ENCODE assay signal across 16 mouse cellular contexts in genomic region chr9:41451738-41452137, GRCm38 (mm10).
DNase-seq lines count a peak whose midpoint lies in the region; ATAC-seq and TF ChIP-seq lines count a peak whose summit lies in the region.
"Had no signal": no experiment of that assay in that cellular context is flagged by ENCODE, and none has a peak within 500 bp of the region (broad histone marks: within the 10 kb centered on the region; RNA-seq: fewer than 3 reads in every experiment).

No protein-coding gene starts in this region.

- no peaks in the 10 kb centered on the region for H3K9me3 ChIP-seq in forebrain, embryonic 10.5 days
- no peaks in the 10 kb centered on the region for H3K9me3 ChIP-seq in forebrain, postnatal 0 days (ENCODE audit: low read length)
- no peaks in the 10 kb centered on the region for H3K9me3 ChIP-seq in midbrain, embryonic 10.5 days (replicated peaks)
- no peaks in the 10 kb centered on the region for H3K9me3 ChIP-seq in midbrain, postnatal 0 days (ENCODE audit: low read length)
- H3K9me3 ChIP-seq in neural tube, embryonic 15.5 days (replicated peaks), result no peaks in the 10 kb centered on the region

- H3K9ac ChIP-seq in forebrain, postnatal 0 days, result no peak overlapping the region
- no peak overlapping the region for H3K9ac ChIP-seq in midbrain, postnatal 0 days (replicated peaks; ENCODE audit: low read length, poor library complexity, severe bottlenecking)
- H3K9ac ChIP-seq in neural tube, embryonic 15.5 days (replicated peaks), result no peak overlapping the region

- no peak for TF ChIP-seq CTCF in forebrain, postnatal 0 days (IDR thresholded peaks at IDR 0.05; ENCODE audit: low read depth)
- no peak for TF ChIP-seq CTCF in midbrain, postnatal 0 days (IDR thresholded peaks at IDR 0.05)

- no peaks in the 10 kb centered on the region for H3K36me3 ChIP-seq in forebrain, embryonic 10.5 days (replicated peaks)
- no peaks in the 10 kb centered on the region for H3K36me3 ChIP-seq in forebrain, postnatal 0 days (ENCODE audit: insufficient read depth)
- peaks cover 24% of the 10 kb centered on the region for H3K36me3 ChIP-seq in midbrain, embryonic 10.5 days
- no peaks in the 10 kb centered on the region for H3K36me3 ChIP-seq in midbrain, postnatal 0 days (ENCODE audit: insufficient read depth, low read length)
- no peaks in the 10 kb centered on the region for H3K36me3 ChIP-seq in neural tube, embryonic 15.5 days

- 83% methylated on average over 3 of the region's 3 CpGs for WGBS in forebrain, embryonic 10.5 days
- 50% methylated on average over 3 of the region's 3 CpGs for WGBS in forebrain, postnatal 0 days
- WGBS in midbrain, embryonic 10.5 days, result 75% methylated on average over 3 of the region's 3 CpGs
- WGBS in midbrain, postnatal 0 days, result 52% methylated on average over 3 of the region's 3 CpGs
- 50% methylated on average over 3 of the region's 3 CpGs for WGBS in neural tube, embryonic 15.5 days

- H3K4me2 ChIP-seq in forebrain, postnatal 0 days (ENCODE audit: low read depth), result no peak overlapping the region
- no peak overlapping the region for H3K4me2 ChIP-seq in midbrain, postnatal 0 days (ENCODE audit: low read depth, low read length, poor library complexity, severe bottlenecking)
- no peak overlapping the region for H3K4me2 ChIP-seq in neural tube, embryonic 15.5 days

- no peak for DNase-seq in forebrain, embryonic 10.5 days (ENCODE audit: extremely low spot score, low spot score)
- DNase-seq in forebrain, postnatal 0 days, result no peak
- DNase-seq in heart, postnatal 4 days, result peak; percentile 27
- DNase-seq in heart, adult 9 months (ENCODE audit: low spot score in 2 of 2), result no peak
- DNase-seq in midbrain, embryonic 10.5 days (ENCODE audit: low spot score), result no peak
- no peak for DNase-seq in midbrain, postnatal 0 days (ENCODE audit: low spot score)
- no peak for DNase-seq in adrenal gland, postnatal 4 days (ENCODE audit: low spot score in 2 of 2)
- DNase-seq: adrenal gland, postnatal 36 days; cerebellum, postnatal 25 days; right cerebral cortex, postnatal 4 days; thymus, adult 2 months had no signal

- peaks cover 31% of the 10 kb centered on the region for H3K4me1 ChIP-seq in forebrain, embryonic 10.5 days
- H3K4me1 ChIP-seq in forebrain, postnatal 0 days (ENCODE audit: insufficient read depth), result peaks cover 22% of the 10 kb centered on the region
- peaks cover 35% of the 10 kb centered on the region for H3K4me1 ChIP-seq in midbrain, embryonic 10.5 days
- H3K4me1 ChIP-seq in midbrain, postnatal 0 days (ENCODE audit: insufficient read depth, low read length), result peaks cover 12% of the 10 kb centered on the region; the same call in 1 of the 2 replicates
- H3K4me1 ChIP-seq in neural tube, embryonic 15.5 days, result peaks cover 44% of the 10 kb centered on the region

- no peak for ATAC-seq in forebrain, postnatal 0 days
- ATAC-seq in midbrain, postnatal 0 days (ENCODE audit: low FRiP score), result no peak
- ATAC-seq in neural tube, embryonic 15.5 days (ENCODE audit: low FRiP score), result no peak
- ATAC-seq: inflammation-experienced regulatory T-cells, adult 6 months; Patski had no signal

- H3K4me3 ChIP-seq in forebrain, embryonic 10.5 days, result no peak overlapping the region
- no peak overlapping the region for H3K4me3 ChIP-seq in forebrain, postnatal 0 days (ENCODE audit: low read depth, low read length)
- no peak overlapping the region for H3K4me3 ChIP-seq in midbrain, embryonic 10.5 days
- no peak overlapping the region for H3K4me3 ChIP-seq in midbrain, postnatal 0 days (ENCODE audit: low read depth, low read length)
- no peak overlapping the region for H3K4me3 ChIP-seq in neural tube, embryonic 15.5 days (replicated peaks)
- H3K4me3 ChIP-seq: layer of hippocampus, adult 2 months; myocyte had no signal

- no peaks in the 10 kb centered on the region for H3K27me3 ChIP-seq in forebrain, embryonic 10.5 days (ENCODE audit: poor library complexity, severe bottlenecking)
- H3K27me3 ChIP-seq in forebrain, postnatal 0 days (ENCODE audit: insufficient read depth, low read length), result no peaks in the 10 kb centered on the region
- no peaks in the 10 kb centered on the region for H3K27me3 ChIP-seq in midbrain, embryonic 10.5 days (ENCODE audit: low read depth, poor library complexity, severe bottlenecking)
- no peaks in the 10 kb centered on the region for H3K27me3 ChIP-seq in midbrain, postnatal 0 days (ENCODE audit: insufficient read depth, low read length)
- H3K27me3 ChIP-seq in neural tube, embryonic 15.5 days (replicated peaks), result no peaks in the 10 kb centered on the region
- H3K27me3 ChIP-seq: Patski had no signal

- H3K27ac ChIP-seq in forebrain, embryonic 10.5 days, result peak overlapping the region; percentile 35; the same call in 1 of the 2 replicates
- no peak overlapping the region for H3K27ac ChIP-seq in forebrain, postnatal 0 days (ENCODE audit: low read depth, low read length)
- H3K27ac ChIP-seq in midbrain, embryonic 10.5 days (replicated peaks), result peak overlapping the region; percentile 10; the same call in 1 of the 2 replicates
- no peak overlapping the region for H3K27ac ChIP-seq in midbrain, postnatal 0 days (ENCODE audit: low read depth, low read length)
- peak overlapping the region; percentile 37; the same call in 1 of the 2 replicates for H3K27ac ChIP-seq in neural tube, embryonic 15.5 days (replicated peaks)
- H3K27ac ChIP-seq: layer of hippocampus, adult 2 months had no signal

Comparison
In these comparisons a context has a peak if more than half of its experiments do, and no peak if none do; other contexts are left out.
1. H3K27ac ChIP-seq: peak in forebrain, embryonic 10.5 days (single experiment), midbrain, embryonic 10.5 days (single experiment) and neural tube, embryonic 15.5 days (single experiment); none in forebrain, postnatal 0 days (single experiment) and midbrain, postnatal 0 days (single experiment).